Mouse (Mus musculus): Measurements from ENCODE around the gene Sspo. TPM values are rescaled to one million over a fixed set of nuclear protein-coding genes. Genes with fewer than 3 reads are reported as not detected.
A peak's percentile ranks its signal among the peaks of the same experiment; 100 is the strongest.
"Not testable (repeated sequence)": the region's sequence is repeated elsewhere in the genome, so short reads cannot be mapped to it uniquely, and the experiment has no call there.

Gene Sspo
- polyA plus RNA-seq, 1 experiment from 2014 or later, result 0.15 TPM

DNA sequence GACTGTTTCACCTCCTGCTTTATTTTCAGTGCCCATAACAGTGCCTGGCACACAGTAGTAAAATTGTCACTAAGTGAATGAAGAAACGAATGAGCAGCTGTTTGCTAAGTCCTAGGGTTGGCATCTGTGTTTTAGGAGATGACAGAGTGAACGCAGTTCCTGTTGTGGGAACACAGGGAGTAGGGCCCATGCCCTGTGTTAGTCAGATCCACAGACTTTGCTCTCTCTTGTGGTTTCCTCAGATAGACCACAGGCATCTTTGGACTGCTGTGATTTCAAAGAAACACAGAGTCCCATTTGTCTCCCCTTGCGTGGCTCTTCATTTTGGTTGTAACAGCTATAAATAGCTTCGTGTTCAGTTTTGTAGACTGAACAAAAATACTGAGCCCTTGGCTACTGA is 62.4 kb downstream of the Sspo start:
- Histone ChIP-seq H3K4me3 (ENCODE audit: low read depth, low read length) (no peak overlapping the region), H3K4me1 (ENCODE audit: control insufficient read depth, insufficient read depth, low read length) (no peaks in the 10 kb centered on the region), H3K27ac (ENCODE audit: low read depth, low read length) (no peak overlapping the region), H3K9me3 (ENCODE audit: control insufficient read depth, low read length) (no peaks in the 10 kb centered on the region), H3K27me3 (ENCODE audit: control insufficient read depth, insufficient read depth, low read length) (no peaks in the 10 kb centered on the region), H3K9ac (ENCODE audit: low read length) (no peak overlapping the region; the same call in 1 of the 2 replicates), H3K36me3 (ENCODE audit: control insufficient read depth, insufficient read depth, low read length) (peaks cover 5% of the 10 kb centered on the region), H3K4me2 (ENCODE audit: low read depth) (no peak overlapping the region)
- ATAC-seq (ENCODE audit: insufficient read depth, low FRiP score, low TSS enrichment), result no peak
- WGBS, result 77% methylated on average over 4 of the region's 4 CpGs
- DNase-seq (ENCODE audit: low spot score), result peak; percentile 3

DNA sequence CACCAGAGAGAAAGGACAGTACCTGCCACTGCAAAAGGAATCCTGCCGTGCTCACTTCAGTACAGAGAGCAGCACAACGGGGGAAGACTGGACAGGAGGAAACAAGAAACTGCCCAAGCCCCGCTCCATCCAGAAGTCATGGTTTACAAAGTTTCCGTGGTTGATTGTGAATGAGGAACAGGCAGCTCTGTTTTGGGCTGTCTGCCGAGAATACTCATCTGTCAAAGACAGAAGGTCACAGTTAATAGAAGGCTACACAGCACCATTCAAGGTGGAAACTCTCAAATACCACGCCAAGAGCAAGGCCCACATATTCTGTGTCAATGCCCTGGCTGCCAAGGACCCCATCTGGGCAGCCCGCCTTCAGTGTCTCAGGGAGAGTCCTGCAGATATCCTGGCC is 63.8 kb downstream of the Sspo start:
- H3K27me3 ChIP-seq (ENCODE audit: control insufficient read depth, insufficient read depth, low read length), result no peaks in the 10 kb centered on the region
- H3K4me2 ChIP-seq (ENCODE audit: low read depth), result no peak overlapping the region
- no peak overlapping the region for H3K27ac ChIP-seq (ENCODE audit: low read depth, low read length)
- 86% methylated on average over 7 of the region's 7 CpGs for WGBS
- H3K36me3 ChIP-seq (ENCODE audit: control insufficient read depth, insufficient read depth, low read length), result peaks cover 8% of the 10 kb centered on the region
- H3K9me3 ChIP-seq (ENCODE audit: control insufficient read depth, low read length), result no peaks in the 10 kb centered on the region
- no peak for ATAC-seq (ENCODE audit: insufficient read depth, low FRiP score, low TSS enrichment)
- no peaks in the 10 kb centered on the region for H3K4me1 ChIP-seq (ENCODE audit: control insufficient read depth, insufficient read depth, low read length)
- DNase-seq (ENCODE audit: low spot score), result no peak
- H3K4me3 ChIP-seq (ENCODE audit: low read depth, low read length), result no peak overlapping the region
- no peak overlapping the region for H3K9ac ChIP-seq (ENCODE audit: low read length)

DNA sequence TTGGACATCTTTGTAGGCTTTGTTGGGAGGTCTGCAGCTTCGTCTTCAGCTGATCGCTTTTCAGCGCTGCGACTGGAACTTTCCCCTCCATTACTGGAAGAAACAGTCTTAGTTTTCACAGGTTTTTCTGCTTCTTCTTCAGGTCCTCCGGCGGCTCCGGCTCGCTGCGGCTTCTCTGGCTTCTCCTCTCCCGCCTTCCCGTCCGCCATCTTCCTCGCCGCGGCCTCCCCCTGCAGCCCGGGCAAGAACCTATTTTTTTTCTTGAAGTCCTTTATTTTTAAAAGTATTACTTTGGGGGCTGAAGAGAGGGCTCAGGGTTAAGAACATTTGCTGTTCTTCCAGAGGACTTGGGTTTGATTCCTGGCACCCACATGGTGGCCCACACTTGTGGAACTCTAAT is 76.9 kb downstream of the Sspo start:
- not testable (repeated sequence) for H3K36me3 ChIP-seq (ENCODE audit: control insufficient read depth, insufficient read depth, low read length); H3K9me3 ChIP-seq (ENCODE audit: control insufficient read depth, low read length); H3K27me3 ChIP-seq (ENCODE audit: control insufficient read depth, insufficient read depth, low read length); DNase-seq (ENCODE audit: low spot score); H3K4me3 ChIP-seq (ENCODE audit: low read depth, low read length); H3K4me2 ChIP-seq (ENCODE audit: low read depth); ATAC-seq (ENCODE audit: insufficient read depth, low FRiP score, low TSS enrichment); H3K27ac ChIP-seq (ENCODE audit: low read depth, low read length); H3K9ac ChIP-seq (ENCODE audit: low read length); H3K4me1 ChIP-seq (ENCODE audit: control insufficient read depth, insufficient read depth, low read length)
- WGBS, result 95% methylated on average over 12 of the region's 16 CpGs

DNA sequence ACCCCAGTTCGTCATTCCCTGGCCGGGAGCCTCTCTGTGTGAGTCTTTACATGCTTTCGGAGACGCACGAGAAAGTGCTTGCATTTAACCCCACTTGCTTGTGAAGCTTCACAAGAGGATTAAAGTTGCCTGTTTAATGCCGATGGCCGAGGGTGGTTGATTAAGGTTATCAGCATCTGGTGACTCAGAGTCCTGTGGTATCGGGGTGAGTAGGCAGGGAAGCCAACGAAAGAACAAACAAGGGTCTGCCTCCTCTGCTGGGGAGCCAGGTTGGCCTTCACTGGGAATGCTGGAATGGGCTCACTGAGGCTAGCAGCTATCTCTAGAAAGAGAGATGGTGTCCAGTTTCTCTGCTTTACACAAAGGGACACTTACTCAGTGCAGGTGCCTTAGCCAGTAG is 79.9 kb downstream of the Sspo start:
- Histone ChIP-seq H3K27ac (ENCODE audit: low read depth, low read length) (no peak overlapping the region), H3K9me3 (ENCODE audit: control insufficient read depth, low read length) (no peaks in the 10 kb centered on the region), H3K4me2 (ENCODE audit: low read depth) (no peak overlapping the region), H3K36me3 (ENCODE audit: control insufficient read depth, insufficient read depth, low read length) (peaks cover 4% of the 10 kb centered on the region; the same call in 1 of the 2 replicates), H3K27me3 (ENCODE audit: control insufficient read depth, insufficient read depth, low read length) (no peaks in the 10 kb centered on the region), H3K4me1 (ENCODE audit: control insufficient read depth, insufficient read depth, low read length) (no peaks in the 10 kb centered on the region), H3K4me3 (ENCODE audit: low read depth, low read length) (no peak overlapping the region), H3K9ac (ENCODE audit: low read length) (no peak overlapping the region)
- ATAC-seq (ENCODE audit: insufficient read depth, low FRiP score, low TSS enrichment), result no peak
- 91% methylated on average over 9 of the region's 9 CpGs for WGBS
- DNase-seq (ENCODE audit: low spot score), result no peak

DNA sequence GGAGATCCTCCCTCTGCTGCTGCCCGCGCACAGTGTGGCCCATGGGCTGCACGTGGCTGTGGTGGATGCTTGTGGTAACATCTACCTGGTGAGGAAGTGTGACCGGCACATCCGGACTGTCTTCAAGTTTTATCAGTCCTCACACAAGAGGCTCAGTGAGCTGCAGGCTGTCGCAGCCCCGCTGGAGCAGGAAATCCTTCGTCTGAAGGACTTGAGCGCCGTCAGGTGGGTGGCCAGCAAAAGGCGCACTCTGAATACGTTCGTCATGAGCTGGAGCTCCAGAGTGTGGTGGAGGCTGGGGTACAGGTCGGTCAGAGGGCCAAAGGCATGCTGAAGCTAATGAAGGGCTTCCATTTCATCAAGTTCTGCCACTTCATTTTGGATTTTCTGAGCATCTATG is 81.2 kb downstream of the Sspo start:
- Histone ChIP-seq H3K27me3 (ENCODE audit: control insufficient read depth, insufficient read depth, low read length) (no peaks in the 10 kb centered on the region), H3K27ac (ENCODE audit: low read depth, low read length) (no peak overlapping the region), H3K4me2 (ENCODE audit: low read depth) (no peak overlapping the region), H3K4me1 (ENCODE audit: control insufficient read depth, insufficient read depth, low read length) (no peaks in the 10 kb centered on the region), H3K9ac (ENCODE audit: low read length) (no peak overlapping the region), H3K9me3 (ENCODE audit: control insufficient read depth, low read length) (no peaks in the 10 kb centered on the region), H3K4me3 (ENCODE audit: low read depth, low read length) (no peak overlapping the region), H3K36me3 (ENCODE audit: control insufficient read depth, insufficient read depth, low read length) (peaks cover 4% of the 10 kb centered on the region; the same call in 1 of the 2 replicates)
- DNase-seq (ENCODE audit: low spot score) (no peak), ATAC-seq (ENCODE audit: insufficient read depth, low FRiP score, low TSS enrichment) (no peak)
- WGBS, result 83% methylated on average over 14 of the region's 14 CpGs

DNA sequence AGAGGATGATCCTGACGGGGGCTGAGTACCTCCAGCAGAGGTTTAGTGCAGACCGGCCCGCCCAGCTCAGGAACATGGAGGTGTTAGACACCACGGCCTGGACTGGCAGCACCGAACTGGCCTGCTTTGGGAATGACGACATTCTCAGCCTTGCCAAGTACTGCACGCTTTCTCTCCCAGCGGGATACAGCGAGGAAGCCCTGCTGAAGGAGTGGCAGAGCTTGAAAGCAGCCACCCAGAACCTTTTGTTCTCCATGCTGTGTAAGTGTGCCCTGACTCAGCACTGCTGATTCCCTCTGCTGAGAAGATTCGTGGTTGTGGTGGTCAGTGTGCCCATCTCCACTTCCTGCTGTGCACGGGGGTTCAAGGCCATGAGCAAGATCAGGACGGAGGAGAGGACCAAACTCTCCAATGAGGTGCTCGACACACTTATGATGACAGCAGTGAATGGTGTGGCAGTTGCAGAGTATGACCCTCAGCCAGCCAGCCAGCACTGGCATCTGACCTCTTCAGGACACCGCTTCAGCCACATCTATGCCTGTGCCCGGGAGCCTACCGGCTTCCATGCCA is 81.9 kb downstream of the Sspo start:
- no peak overlapping the region for H3K9ac ChIP-seq (ENCODE audit: low read length)
- no peaks in the 10 kb centered on the region for H3K4me1 ChIP-seq (ENCODE audit: control insufficient read depth, insufficient read depth, low read length)
- no peaks in the 10 kb centered on the region for H3K9me3 ChIP-seq (ENCODE audit: control insufficient read depth, low read length)
- no peak overlapping the region for H3K4me3 ChIP-seq (ENCODE audit: low read depth, low read length)
- DNase-seq (ENCODE audit: low spot score) (no peak), ATAC-seq (ENCODE audit: insufficient read depth, low FRiP score, low TSS enrichment) (no peak)
- 89% methylated on average over 16 of the region's 16 CpGs for WGBS
- no peaks in the 10 kb centered on the region for H3K27me3 ChIP-seq (ENCODE audit: control insufficient read depth, insufficient read depth, low read length)
- peaks cover 4% of the 10 kb centered on the region; the same call in 1 of the 2 replicates for H3K36me3 ChIP-seq (ENCODE audit: control insufficient read depth, insufficient read depth, low read length)
- H3K27ac ChIP-seq (ENCODE audit: low read depth, low read length), result no peak overlapping the region
- no peak overlapping the region for H3K4me2 ChIP-seq (ENCODE audit: low read depth)

DNA sequence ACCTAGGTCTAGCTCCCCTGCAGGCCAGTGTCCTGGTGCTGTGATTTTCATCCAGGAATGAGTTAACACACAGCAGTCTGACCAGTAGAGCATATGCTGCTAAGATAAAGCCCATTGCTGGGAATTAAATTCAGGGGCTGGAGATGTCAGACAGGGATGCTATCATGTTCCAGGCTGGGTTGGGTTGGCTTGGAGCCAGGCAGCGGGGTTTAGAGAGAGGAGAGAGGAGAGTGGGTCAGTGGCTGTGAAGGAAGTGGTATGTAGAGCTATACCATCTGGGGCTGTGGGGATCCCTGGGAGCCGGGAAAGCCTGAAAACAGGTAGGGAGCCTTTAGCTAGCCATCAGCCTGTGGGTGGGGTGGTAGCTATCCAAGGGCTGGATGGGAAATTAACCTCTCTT is 82.8 kb downstream of the Sspo start:
- H3K27ac ChIP-seq (ENCODE audit: low read depth, low read length), result no peak overlapping the region
- no peak for ATAC-seq (ENCODE audit: insufficient read depth, low FRiP score, low TSS enrichment)
- no peak overlapping the region for H3K4me2 ChIP-seq (ENCODE audit: low read depth)
- H3K4me3 ChIP-seq (ENCODE audit: low read depth, low read length), result no peak overlapping the region
- H3K36me3 ChIP-seq (ENCODE audit: control insufficient read depth, insufficient read depth, low read length), result peaks cover 4% of the 10 kb centered on the region; the same call in 1 of the 2 replicates
- H3K9me3 ChIP-seq (ENCODE audit: control insufficient read depth, low read length), result no peaks in the 10 kb centered on the region
- no peak for DNase-seq (ENCODE audit: low spot score)
- H3K9ac ChIP-seq (ENCODE audit: low read length), result no peak overlapping the region
- H3K27me3 ChIP-seq (ENCODE audit: control insufficient read depth, insufficient read depth, low read length), result no peaks in the 10 kb centered on the region
- no peaks in the 10 kb centered on the region for H3K4me1 ChIP-seq (ENCODE audit: control insufficient read depth, insufficient read depth, low read length)
- 83% methylated on average over 2 of the region's 2 CpGs for WGBS

DNA sequence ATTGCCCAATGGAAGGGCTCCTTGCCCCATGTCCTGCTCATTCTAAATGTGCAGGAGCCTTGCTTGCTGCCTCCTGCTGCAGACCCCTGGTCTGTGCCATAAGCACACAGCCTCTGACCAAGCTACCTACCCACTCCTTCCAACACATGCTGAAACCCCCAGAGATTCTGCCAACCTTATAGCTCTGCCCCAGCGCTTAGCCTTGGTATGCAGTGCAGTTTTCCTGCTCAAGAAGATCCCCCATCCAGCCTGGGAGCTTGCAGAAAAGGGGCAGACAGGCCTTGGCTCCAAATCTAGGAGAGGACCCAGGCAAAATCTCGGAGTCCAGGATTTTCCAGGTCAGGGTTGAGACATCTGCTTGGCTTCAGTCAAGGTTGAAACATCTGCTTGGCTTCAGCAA is 85.4 kb downstream of the Sspo start:
- H3K4me2 ChIP-seq (ENCODE audit: low read depth), result no peak overlapping the region
- DNase-seq (ENCODE audit: low spot score), result no peak
- no peak overlapping the region for H3K4me3 ChIP-seq (ENCODE audit: low read depth, low read length)
- peaks cover 4% of the 10 kb centered on the region; the same call in 1 of the 2 replicates for H3K36me3 ChIP-seq (ENCODE audit: control insufficient read depth, insufficient read depth, low read length)
- no peaks in the 10 kb centered on the region for H3K9me3 ChIP-seq (ENCODE audit: control insufficient read depth, low read length)
- 80% methylated on average over 2 of the region's 2 CpGs for WGBS
- peaks cover 5% of the 10 kb centered on the region for H3K4me1 ChIP-seq (ENCODE audit: control insufficient read depth, insufficient read depth, low read length)
- H3K27ac ChIP-seq (ENCODE audit: low read depth, low read length), result no peak overlapping the region
- no peak for ATAC-seq (ENCODE audit: insufficient read depth, low FRiP score, low TSS enrichment)
- no peaks in the 10 kb centered on the region for H3K27me3 ChIP-seq (ENCODE audit: control insufficient read depth, insufficient read depth, low read length)
- H3K9ac ChIP-seq (ENCODE audit: low read length), result no peak overlapping the region

DNA sequence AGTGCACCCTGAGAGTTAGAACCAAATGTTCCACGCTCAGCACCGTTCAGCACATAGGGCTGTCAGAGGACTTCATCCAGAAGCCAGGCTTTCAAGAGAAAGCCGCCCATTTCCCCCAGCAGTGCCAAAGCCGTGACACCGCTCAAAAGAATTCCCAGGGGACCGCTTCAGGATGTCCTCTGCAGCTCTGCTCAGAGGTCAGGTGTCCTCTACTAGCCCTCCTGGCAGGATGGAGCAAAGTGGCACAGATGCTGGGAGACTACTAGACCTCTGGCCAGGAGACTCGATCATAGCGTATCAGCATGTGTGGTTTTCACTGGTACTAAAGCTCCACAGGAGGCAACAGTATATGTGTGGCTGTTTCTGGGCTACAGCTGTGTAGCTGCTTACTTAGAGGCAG is 86.9 kb downstream of the Sspo start:
- no peak overlapping the region for H3K4me2 ChIP-seq (ENCODE audit: low read depth)
- no peaks in the 10 kb centered on the region for H3K27me3 ChIP-seq (ENCODE audit: control insufficient read depth, insufficient read depth, low read length)
- H3K36me3 ChIP-seq (ENCODE audit: control insufficient read depth, insufficient read depth, low read length), result no peaks in the 10 kb centered on the region
- H3K4me3 ChIP-seq (ENCODE audit: low read depth, low read length), result no peak overlapping the region
- WGBS, result 85% methylated on average over 8 of the region's 8 CpGs
- DNase-seq (ENCODE audit: low spot score), result no peak
- H3K27ac ChIP-seq (ENCODE audit: low read depth, low read length), result no peak overlapping the region
- no peaks in the 10 kb centered on the region for H3K9me3 ChIP-seq (ENCODE audit: control insufficient read depth, low read length)
- H3K9ac ChIP-seq (ENCODE audit: low read length), result no peak overlapping the region
- ATAC-seq (ENCODE audit: insufficient read depth, low FRiP score, low TSS enrichment), result no peak
- peaks cover 7% of the 10 kb centered on the region for H3K4me1 ChIP-seq (ENCODE audit: control insufficient read depth, insufficient read depth, low read length)

All from neural tube, embryonic 11.5 days (tissue).